Mouse (Mus musculus): ENCODE results near the gene Fyn. TPM values are rescaled to one million over a fixed set of nuclear protein-coding genes. Genes with fewer than 3 reads are reported as not detected.

The Fyn gene
- polyA plus RNA-seq, 1 experiment = 76.1 TPM

- no peak for TF ChIP-seq CTCF (IDR thresholded peaks at IDR 0.05; ENCODE audit: borderline replicate concordance, control insufficient read depth, extremely low read depth, insufficient read depth, low read length, poor library complexity)
- no peak for TF ChIP-seq POLR2A (IDR thresholded peaks at IDR 0.05; ENCODE audit: control insufficient read depth, extremely low read depth, insufficient read depth, low read length, poor library complexity)
- peaks cover 25% of the 10 kb centered on the region for H3K4me1 ChIP-seq (replicated peaks; ENCODE audit: control insufficient read depth, insufficient read depth, low read length)
- DNase-seq = no peak
- no peak overlapping the region for H3K4me3 ChIP-seq (ENCODE audit: control insufficient read depth, insufficient read depth, low read length)
- H3K27me3 ChIP-seq (ENCODE audit: control insufficient read depth, insufficient read depth, low read length) = no peaks in the 10 kb centered on the region
- H3K36me3 ChIP-seq (ENCODE audit: control insufficient read depth, insufficient read depth, low read length) = no peaks in the 10 kb centered on the region
- no peak overlapping the region for H3K27ac ChIP-seq (ENCODE audit: control insufficient read depth, insufficient read depth, low read length)
- WGBS = 87% methylated on average over 5 of the region's 5 CpGs
Measured at GRCm38 (mm10) chr10:39371991-39372390, 3.3 kb downstream of the Fyn start.

- Histone ChIP-seq H3K36me3 (ENCODE audit: control insufficient read depth, insufficient read depth, low read length) (no peaks in the 10 kb centered on the region), H3K4me3 (ENCODE audit: control insufficient read depth, insufficient read depth, low read length) (no peak overlapping the region), H3K27me3 (ENCODE audit: control insufficient read depth, insufficient read depth, low read length) (no peaks in the 10 kb centered on the region), H3K4me1 (replicated peaks; ENCODE audit: control insufficient read depth, insufficient read depth, low read length) (peaks cover 20% of the 10 kb centered on the region), H3K27ac (ENCODE audit: control insufficient read depth, insufficient read depth, low read length) (no peak overlapping the region)
- no peak for TF ChIP-seq CTCF (IDR thresholded peaks at IDR 0.05; ENCODE audit: borderline replicate concordance, control insufficient read depth, extremely low read depth, insufficient read depth, low read length, poor library complexity)
- peak; percentile 37 for DNase-seq
- whole genome bisulfite sequencing = 64% methylated on average over 9 of the region's 9 CpGs
Measured at GRCm38 (mm10) chr10:39376676-39377075, 8.0 kb downstream of the Fyn start.

GRCm38 (mm10) chr10:39377219-39377618 lies 8.6 kb downstream of the Fyn start:
- peaks cover 17% of the 10 kb centered on the region for H3K4me1 ChIP-seq (replicated peaks; ENCODE audit: control insufficient read depth, insufficient read depth, low read length)
- H3K36me3 ChIP-seq (ENCODE audit: control insufficient read depth, insufficient read depth, low read length) = no peaks in the 10 kb centered on the region
- TF ChIP-seq POLR2A (IDR thresholded peaks at IDR 0.05; ENCODE audit: control insufficient read depth, extremely low read depth, insufficient read depth, low read length, poor library complexity) = no peak
- TF ChIP-seq CTCF (IDR thresholded peaks at IDR 0.05; ENCODE audit: borderline replicate concordance, control insufficient read depth, extremely low read depth, insufficient read depth, low read length, poor library complexity) = no peak
- H3K4me3 ChIP-seq (ENCODE audit: control insufficient read depth, insufficient read depth, low read length) = no peak overlapping the region
- H3K27ac ChIP-seq (ENCODE audit: control insufficient read depth, insufficient read depth, low read length) = no peak overlapping the region
- no peak for DNase-seq
- no peaks in the 10 kb centered on the region for H3K27me3 ChIP-seq (ENCODE audit: control insufficient read depth, insufficient read depth, low read length)
- 98% methylated on average over 5 of the region's 5 CpGs for WGBS

GRCm38 (mm10) chr10:39378025-39378603 lies 9.5 kb downstream of the Fyn start:
- TF ChIP-seq CTCF (IDR thresholded peaks at IDR 0.05; ENCODE audit: borderline replicate concordance, control insufficient read depth, extremely low read depth, insufficient read depth, low read length, poor library complexity) = no peak
- TF ChIP-seq POLR2A (IDR thresholded peaks at IDR 0.05; ENCODE audit: control insufficient read depth, extremely low read depth, insufficient read depth, low read length, poor library complexity) = no peak
- peaks cover 17% of the 10 kb centered on the region for H3K4me1 ChIP-seq (replicated peaks; ENCODE audit: control insufficient read depth, insufficient read depth, low read length)
- WGBS = 93% methylated on average over 8 of the region's 8 CpGs
- H3K36me3 ChIP-seq (ENCODE audit: control insufficient read depth, insufficient read depth, low read length) = no peaks in the 10 kb centered on the region
- no peaks in the 10 kb centered on the region for H3K27me3 ChIP-seq (ENCODE audit: control insufficient read depth, insufficient read depth, low read length)
- no peak for DNase-seq
- H3K4me3 ChIP-seq (ENCODE audit: control insufficient read depth, insufficient read depth, low read length) = no peak overlapping the region
- H3K27ac ChIP-seq (ENCODE audit: control insufficient read depth, insufficient read depth, low read length) = no peak overlapping the region

GRCm38 (mm10) chr10:39379287-39379686 lies 10.6 kb downstream of the Fyn start:
- no peak for DNase-seq
- Histone ChIP-seq H3K27me3 (ENCODE audit: control insufficient read depth, insufficient read depth, low read length) (no peaks in the 10 kb centered on the region), H3K4me3 (ENCODE audit: control insufficient read depth, insufficient read depth, low read length) (no peak overlapping the region), H3K4me1 (replicated peaks; ENCODE audit: control insufficient read depth, insufficient read depth, low read length) (peaks cover 17% of the 10 kb centered on the region), H3K36me3 (ENCODE audit: control insufficient read depth, insufficient read depth, low read length) (no peaks in the 10 kb centered on the region), H3K27ac (ENCODE audit: control insufficient read depth, insufficient read depth, low read length) (no peak overlapping the region)
- 90% methylated on average over 10 of the region's 10 CpGs for WGBS
- TF ChIP-seq CTCF (IDR thresholded peaks at IDR 0.05; ENCODE audit: borderline replicate concordance, control insufficient read depth, extremely low read depth, insufficient read depth, low read length, poor library complexity) (no peak), POLR2A (IDR thresholded peaks at IDR 0.05; ENCODE audit: control insufficient read depth, extremely low read depth, insufficient read depth, low read length, poor library complexity) (no peak)

GRCm38 (mm10) chr10:39379721-39380370 lies 11.2 kb downstream of the Fyn start:
- Histone ChIP-seq H3K36me3 (ENCODE audit: control insufficient read depth, insufficient read depth, low read length) (no peaks in the 10 kb centered on the region), H3K27me3 (ENCODE audit: control insufficient read depth, insufficient read depth, low read length) (no peaks in the 10 kb centered on the region), H3K4me3 (ENCODE audit: control insufficient read depth, insufficient read depth, low read length) (no peak overlapping the region), H3K27ac (ENCODE audit: control insufficient read depth, insufficient read depth, low read length) (no peak overlapping the region), H3K4me1 (replicated peaks; ENCODE audit: control insufficient read depth, insufficient read depth, low read length) (peaks cover 20% of the 10 kb centered on the region)
- 97% methylated on average over 5 of the region's 5 CpGs for WGBS
- DNase-seq = no peak
- no peak for TF ChIP-seq CTCF (IDR thresholded peaks at IDR 0.05; ENCODE audit: borderline replicate concordance, control insufficient read depth, extremely low read depth, insufficient read depth, low read length, poor library complexity)
- no peak for TF ChIP-seq POLR2A (IDR thresholded peaks at IDR 0.05; ENCODE audit: control insufficient read depth, extremely low read depth, insufficient read depth, low read length, poor library complexity)
